In genomic region chr16:23988157-23988465, GRCm38 (mm10) we compare ENCODE assay signal across 8 mouse cellular contexts. TPM values are rescaled to one million over a fixed set of nuclear protein-coding genes. Genes with fewer than 3 reads are reported as not detected.
A peak's percentile ranks its signal among the peaks of the same experiment; 100 is the strongest.
DNase-seq lines count a peak whose midpoint lies in the region; ATAC-seq and TF ChIP-seq lines count a peak whose summit lies in the region.

No protein-coding gene starts in this region.

- WGBS in heart, adult 2 months: 0% methylated on average over 13 of the region's 13 CpGs
- WGBS in liver, embryonic 11.5 days: under 1% methylated on average over 13 of the region's 13 CpGs
- under 1% methylated on average over 13 of the region's 13 CpGs for WGBS in stomach, embryonic 16.5 days

- TF ChIP-seq POLR2A in heart, adult 2 months (IDR thresholded peaks at IDR 0.05; ENCODE audit: insufficient read depth, low read depth, low read length): no peak
- TF ChIP-seq POLR2A in testis, adult 2 months (IDR thresholded peaks at IDR 0.05; ENCODE audit: control insufficient read depth, low read depth, low read length): no peak

- no peak for TF ChIP-seq EP300 in heart, adult 2 months (IDR thresholded peaks at IDR 0.05; ENCODE audit: insufficient read depth, low read depth, low read length)

- no peak for TF ChIP-seq CTCF in heart, adult 2 months (IDR thresholded peaks at IDR 0.05)
- TF ChIP-seq CTCF in testis, adult 2 months (IDR thresholded peaks at IDR 0.05; ENCODE audit: control insufficient read depth, insufficient read depth, insufficient replicate concordance, low read depth, low read length): no peak

- peak overlapping the region; percentile 86 for H3K4me2 ChIP-seq in liver, embryonic 11.5 days
- peak overlapping the region; percentile 99 for H3K4me2 ChIP-seq in stomach, embryonic 16.5 days (ENCODE audit: low read depth, low read length)

- H3K4me1 ChIP-seq in heart, adult 2 months (ENCODE audit: control insufficient read depth, insufficient read depth, low read length): peaks cover 2% of the 10 kb centered on the region
- peaks cover 13% of the 10 kb centered on the region for H3K4me1 ChIP-seq in testis, adult 2 months (ENCODE audit: control insufficient read depth, insufficient read depth, low read length)
- peaks cover 8% of the 10 kb centered on the region for H3K4me1 ChIP-seq in liver, embryonic 11.5 days (replicated peaks; ENCODE audit: control insufficient read depth, insufficient read depth, low read length)
- H3K4me1 ChIP-seq in stomach, embryonic 16.5 days (ENCODE audit: control insufficient read depth, insufficient read depth, low read length): peaks cover 18% of the 10 kb centered on the region

- no peaks in the 10 kb centered on the region; the same call in none of the 2 replicates for H3K36me3 ChIP-seq in heart, adult 2 months (ENCODE audit: control insufficient read depth, insufficient read depth, low read length)
- H3K36me3 ChIP-seq in testis, adult 2 months (ENCODE audit: control insufficient read depth, insufficient read depth, low read length): no peaks in the 10 kb centered on the region
- no peaks in the 10 kb centered on the region for H3K36me3 ChIP-seq in liver, embryonic 11.5 days (ENCODE audit: control insufficient read depth, insufficient read depth, low read length)
- no peaks in the 10 kb centered on the region for H3K36me3 ChIP-seq in stomach, embryonic 16.5 days (ENCODE audit: control insufficient read depth, insufficient read depth, low read length)

- DNase-seq in heart, adult 2 months: no peak
- no peak for DNase-seq in heart, adult 9 months (ENCODE audit: low spot score in 2 of 2)
- no peak for DNase-seq in testis, postnatal 14 days (ENCODE audit: low spot score)
- DNase-seq in liver, embryonic 11.5 days (ENCODE audit: low spot score): no peak
- DNase-seq in natural killer cell, adult 2 months (ENCODE audit: low spot score in 2 of 2): no peak

- intact Hi-C loops in heart, adult 2 months (cut with DNase I): loop anchor here (1.0 to 10.0 kb wide), 7 partner anchors 251 to 1071 kb away; no protein-coding TSS in a partner anchor

- peak overlapping the region; percentile 99 for H3K27ac ChIP-seq in heart, adult 2 months
- H3K27ac ChIP-seq in testis, adult 2 months (ENCODE audit: control insufficient read depth, insufficient read depth, low read depth, low read length): peak overlapping the region; percentile 34
- peak overlapping the region; percentile 93 for H3K27ac ChIP-seq in liver, embryonic 11.5 days (ENCODE audit: low read depth, low read length)
- H3K27ac ChIP-seq in stomach, embryonic 16.5 days (ENCODE audit: low read length): peak overlapping the region; percentile 98

- H3K79me2 ChIP-seq in heart, adult 2 months (replicated peaks; ENCODE audit: control insufficient read depth, insufficient read depth, low read length): no peaks in the 10 kb centered on the region

- H3K4me3 ChIP-seq in heart, adult 2 months: peak overlapping the region; percentile 76
- peak overlapping the region; percentile 79 for H3K4me3 ChIP-seq in testis, adult 2 months (ENCODE audit: control insufficient read depth, low read depth, low read length)
- peak overlapping the region; percentile 68 for H3K4me3 ChIP-seq in liver, embryonic 11.5 days (ENCODE audit: low read depth, low read length)
- H3K4me3 ChIP-seq in stomach, embryonic 16.5 days (replicated peaks; ENCODE audit: low read length): peak overlapping the region; percentile 84

- no peaks in the 10 kb centered on the region for H3K9me3 ChIP-seq in liver, embryonic 11.5 days (ENCODE audit: control insufficient read depth, low read length)
- H3K9me3 ChIP-seq in stomach, embryonic 16.5 days (replicated peaks; ENCODE audit: control insufficient read depth, low read length): no peaks in the 10 kb centered on the region

- ATAC-seq in liver, embryonic 11.5 days (replicated peaks; ENCODE audit: low FRiP score): no peak
- ATAC-seq in stomach, embryonic 16.5 days (ENCODE audit: insufficient read depth, low FRiP score): no peak
- ATAC-seq in megakaryocyte-erythroid progenitor cell, adult 5-6 weeks (replicated peaks; ENCODE audit: low FRiP score, low TSS enrichment, poor library complexity, severe bottlenecking): no peak

- H3K9ac ChIP-seq in heart, adult 2 months (ENCODE audit: low read depth, low read length): peak overlapping the region; percentile 96
- peak overlapping the region; percentile 74 for H3K9ac ChIP-seq in liver, embryonic 11.5 days (ENCODE audit: low read depth, low read length)
- peak overlapping the region; percentile 98 for H3K9ac ChIP-seq in stomach, embryonic 16.5 days (ENCODE audit: low read length)

- H3K27me3 ChIP-seq in heart, adult 2 months (ENCODE audit: control insufficient read depth, insufficient read depth, low read length): no peaks in the 10 kb centered on the region; the same call in 1 of the 2 replicates
- H3K27me3 ChIP-seq in testis, adult 2 months (ENCODE audit: control insufficient read depth, insufficient read depth, low read length): peaks cover 8% of the 10 kb centered on the region
- H3K27me3 ChIP-seq in liver, embryonic 11.5 days (replicated peaks; ENCODE audit: control insufficient read depth, insufficient read depth, low read length): peaks cover 32% of the 10 kb centered on the region
- no peaks in the 10 kb centered on the region for H3K27me3 ChIP-seq in stomach, embryonic 16.5 days (ENCODE audit: control insufficient read depth, insufficient read depth, low read length)

RNA-seq across cellular contexts. Expression of gene Gm37419, which starts 0.2 kb away (rescaled TPM):
- not detected for total RNA-seq in heart, adult 2 months (2021)
- not detected in 2 replicates for polyA plus RNA-seq in heart, adult 2 months (2012; rRNA removed)
- not detected in 2 replicates for polyA plus RNA-seq in testis, adult 2 months (2012; rRNA removed)
- not detected in 2 replicates for polyA plus RNA-seq in liver, embryonic 11.5 days (2014; fragmentation: Nextera tagmentation; extraction: Ambion mirVana)
- not detected in 2 replicates for polyA plus RNA-seq in stomach, embryonic 16.5 days (2015; fragmentation: Nextera tagmentation; extraction: Ambion mirVana)
- total RNA-seq in megakaryocyte-erythroid progenitor cell, adult 5-6 weeks (2014; fragmentation: Nextera tagmentation): not detected in 2 replicates
- total RNA-seq in megakaryocyte-erythroid progenitor cell, adult 5-6 weeks (2017): not detected in 2 replicates

RNA-seq across cellular contexts. Expression of gene Bcl6, which starts 0.5 kb away (rescaled TPM):
- 10 to 100 TPM; 15.4 to 21.7 TPM for total RNA-seq in heart, adult 2 months (2021)
- 16.5 and 17.8 TPM in 2 replicates for polyA plus RNA-seq in heart, adult 2 months (2012; rRNA removed)
- polyA plus RNA-seq in testis, adult 2 months (2012; rRNA removed): 2.2 and 2.4 TPM in 2 replicates
- 0.38 and 0.42 TPM in 2 replicates for polyA plus RNA-seq in liver, embryonic 11.5 days (2014; fragmentation: Nextera tagmentation; extraction: Ambion mirVana)
- polyA plus RNA-seq in stomach, embryonic 16.5 days (2015; fragmentation: Nextera tagmentation; extraction: Ambion mirVana): 1.3 and 1.5 TPM in 2 replicates
- total RNA-seq in megakaryocyte-erythroid progenitor cell, adult 5-6 weeks (2014; fragmentation: Nextera tagmentation): 1.2 TPM in 1 of 2 replicates, not detected in the other
- 0.61 and 1.3 TPM in 2 replicates for total RNA-seq in megakaryocyte-erythroid progenitor cell, adult 5-6 weeks (2017)

RNA-seq across cellular contexts. Expression of gene Rtp2, which starts 55.9 kb away (rescaled TPM):
- total RNA-seq in heart, adult 2 months (2021): not detected
- not detected in 2 replicates for polyA plus RNA-seq in heart, adult 2 months (2012; rRNA removed)
- polyA plus RNA-seq in testis, adult 2 months (2012; rRNA removed): 0.20 and 0.66 TPM in 2 replicates
- not detected in 2 replicates for polyA plus RNA-seq in liver, embryonic 11.5 days (2014; fragmentation: Nextera tagmentation; extraction: Ambion mirVana)
- not detected in 2 replicates for polyA plus RNA-seq in stomach, embryonic 16.5 days (2015; fragmentation: Nextera tagmentation; extraction: Ambion mirVana)
- total RNA-seq in megakaryocyte-erythroid progenitor cell, adult 5-6 weeks (2014; fragmentation: Nextera tagmentation): not detected in 2 replicates
- not detected in 2 replicates for total RNA-seq in megakaryocyte-erythroid progenitor cell, adult 5-6 weeks (2017)

Comparison
In these comparisons a context has a peak if more than half of its experiments do, and no peak if none do; other contexts are left out.
1. H3K27ac ChIP-seq: peak in every context shown above with its lines; median percentile 99 in heart, adult 2 months; 98 in stomach, embryonic 16.5 days; 93 in liver, embryonic 11.5 days; 34 in testis, adult 2 months.